Mouse (Mus musculus) hindbrain, embryonic 11.5 days (tissue): ENCODE results near the gene Prokr1. TPM values are rescaled to one million over a fixed set of nuclear protein-coding genes. Genes with fewer than 3 reads are reported as not detected.
A peak's percentile ranks its signal among the peaks of the same experiment; 100 is the strongest.

ENCODE experiments used
- ATAC-seq: fragments of 200-750 bp; cut with Nextera tagmentation; 2 replicates; pipeline ENCODE4 v1.8.0; 2017; ENCODE audit warnings: mild to moderate bottlenecking, moderate TSS enrichment, moderate library complexity; ENCODE audit not compliant: low FRiP score
- DNase-seq: peaks from one replicate; pipeline ENCODE4 v3.0.0-alpha.2; 2015; ENCODE audit warnings: low spot score
- H3K27ac ChIP-seq: fragments of 300-500 bp; sonication (generic); 2 replicates; pipeline ENCODE4 v1.5.1; 2014; ENCODE audit warnings: mild to moderate bottlenecking, low read depth, low read length
- H3K27me3 ChIP-seq: fragments of 300-500 bp; sonication (generic); 2 replicates; pipeline ENCODE4 v1.6.1; 2014; ENCODE audit warnings: mild to moderate bottlenecking, low read length, moderate library complexity, mixed read lengths; ENCODE audit not compliant: control insufficient read depth, insufficient read depth
- H3K36me3 ChIP-seq: fragments of 300-500 bp; sonication (generic); 2 replicates; pipeline ENCODE4 v1.6.1; 2014; ENCODE audit warnings: mild to moderate bottlenecking, low read length, moderate library complexity, mixed read lengths; ENCODE audit not compliant: control insufficient read depth, insufficient read depth
- H3K4me1 ChIP-seq: fragments of 300-500 bp; sonication (generic); replicated peaks from 2 replicates; pipeline ENCODE4 v1.6.1; 2014; ENCODE audit warnings: low read length, mixed read lengths; ENCODE audit not compliant: control insufficient read depth, insufficient read depth
- H3K4me2 ChIP-seq: fragments of 300-500 bp; sonication (generic); replicated peaks from 2 replicates; pipeline ENCODE4 v1.6.1; 2014; ENCODE audit warnings: mild to moderate bottlenecking, low read depth, low read length
- H3K4me3 ChIP-seq: fragments of 300-500 bp; sonication (generic); 2 replicates; pipeline ENCODE4 v1.5.1; 2014; ENCODE audit warnings: low read depth, low read length
- H3K9ac ChIP-seq: fragments of 300-500 bp; sonication (generic); 2 replicates; pipeline ENCODE4 v1.6.1; 2014; ENCODE audit warnings: low read depth, low read length
- H3K9me3 ChIP-seq: fragments of 300-500 bp; sonication (generic); 2 replicates; pipeline ENCODE4 v1.6.1; 2016; ENCODE audit warnings: low read length; ENCODE audit not compliant: control insufficient read depth
- WGBS: fragments of 180-500 bp; shearing (Covaris S2); extraction: QIAGEN DNeasy Blood & Tissue Kit; methylation state at CpG from one replicate; pipeline ENCODE4 v1.1.7; 2014; 5-methylcytosine and 5-hydroxymethylcytosine counted together
- polyA plus RNA-seq: library from polyadenylated mRNA; unstranded; fragments of >200 nt; fragmentation: Nextera tagmentation; extraction: Ambion mirVana; gene quantifications from 2 replicates; pipeline ENCODE4 v1.2.1, GENCODE M21; 2014

Gene Prokr1
- polyA plus RNA-seq, 1 experiment from 2014 or later, result 3.6 TPM

- 64% methylated on average over 7 of the region's 7 CpGs for WGBS
- no peaks in the 10 kb centered on the region for H3K27me3 ChIP-seq
Observed at GRCm38 (mm10) chr6:87552054-87552807, 38.3 kb downstream of the Prokr1 start.

GRCm38 (mm10) chr6:87547836-87548235 is 42.7 kb downstream of the Prokr1 start:
- DNase-seq (no peak), ATAC-seq (no peak)

More at GRCm38 (mm10) chr6:87552054-87552807, 38.3 kb downstream of the Prokr1 start:
- no peak overlapping the region for H3K4me2 ChIP-seq
- no peak overlapping the region for H3K4me3 ChIP-seq
- no peak for ATAC-seq
- no peaks in the 10 kb centered on the region for H3K36me3 ChIP-seq
- H3K27ac ChIP-seq, result no peak overlapping the region
- H3K4me1 ChIP-seq, result no peaks in the 10 kb centered on the region
- no peak overlapping the region for H3K9ac ChIP-seq
- no peaks in the 10 kb centered on the region for H3K9me3 ChIP-seq
- DNase-seq, result peak; percentile 23

GRCm38 (mm10) chr6:87547431-87547830 is 43.1 kb downstream of the Prokr1 start:
- H3K4me3 ChIP-seq, result no peak overlapping the region
- ATAC-seq (no peak), DNase-seq (no peak)
- H3K9ac ChIP-seq, result no peak overlapping the region
- no peaks in the 10 kb centered on the region for H3K36me3 ChIP-seq
- H3K4me2 ChIP-seq, result no peak overlapping the region
- H3K9me3 ChIP-seq, result no peaks in the 10 kb centered on the region
- H3K27me3 ChIP-seq, result no peaks in the 10 kb centered on the region
- H3K4me1 ChIP-seq, result no peaks in the 10 kb centered on the region
- H3K27ac ChIP-seq, result no peak overlapping the region
- 79% methylated on average over 4 of the region's 4 CpGs for WGBS

More at GRCm38 (mm10) chr6:87547836-87548235, 42.7 kb downstream of the Prokr1 start:
- no peaks in the 10 kb centered on the region for H3K36me3 ChIP-seq
- H3K27me3 ChIP-seq, result no peaks in the 10 kb centered on the region
- no peak overlapping the region for H3K4me2 ChIP-seq
- 87% methylated on average over 6 of the region's 7 CpGs for WGBS
- H3K4me1 ChIP-seq, result no peaks in the 10 kb centered on the region
- H3K9me3 ChIP-seq, result no peaks in the 10 kb centered on the region
- no peak overlapping the region for H3K4me3 ChIP-seq
- no peak overlapping the region for H3K9ac ChIP-seq
- H3K27ac ChIP-seq, result no peak overlapping the region

GRCm38 (mm10) chr6:87545331-87546217 is 45.0 kb downstream of the Prokr1 start:
- DNase-seq, result peak; percentile 74

GRCm38 (mm10) chr6:87542027-87542426 is 48.5 kb downstream of the Prokr1 start:
- H3K4me2 ChIP-seq, result no peak overlapping the region
- H3K36me3 ChIP-seq, result no peaks in the 10 kb centered on the region
- H3K4me3 ChIP-seq, result no peak overlapping the region
- no peaks in the 10 kb centered on the region for H3K9me3 ChIP-seq
- ATAC-seq (no peak), DNase-seq (no peak)
- no peak overlapping the region for H3K9ac ChIP-seq
- WGBS, result 69% methylated on average over 9 of the region's 9 CpGs
- H3K27ac ChIP-seq, result no peak overlapping the region
- H3K4me1 ChIP-seq, result 0 out of 2 replicates have a peak, but pooled peaks cover 3% of the 10 kb centered on the region
- H3K27me3 ChIP-seq, result no peaks in the 10 kb centered on the region

More at GRCm38 (mm10) chr6:87545331-87546217, 45.0 kb downstream of the Prokr1 start:
- no peaks in the 10 kb centered on the region for H3K9me3 ChIP-seq
- ATAC-seq, result peak; percentile 96
- no peaks in the 10 kb centered on the region for H3K27me3 ChIP-seq
- 34% methylated on average over 1 of the region's 1 CpGs for WGBS
- peak overlapping the region; percentile 58 for H3K27ac ChIP-seq
- no peaks in the 10 kb centered on the region for H3K36me3 ChIP-seq
- no peak overlapping the region for H3K4me2 ChIP-seq
- no peaks in the 10 kb centered on the region for H3K4me1 ChIP-seq
- no peak overlapping the region for H3K9ac ChIP-seq
- no peak overlapping the region for H3K4me3 ChIP-seq

- ATAC-seq (no peak), DNase-seq (no peak)
- no peaks in the 10 kb centered on the region for H3K9me3 ChIP-seq
- H3K27ac ChIP-seq, result no peak overlapping the region
- no peaks in the 10 kb centered on the region for H3K27me3 ChIP-seq
- H3K36me3 ChIP-seq, result no peaks in the 10 kb centered on the region
- 0 out of 2 replicates have a peak, but pooled peaks cover 3% of the 10 kb centered on the region for H3K4me1 ChIP-seq
- WGBS, result 88% methylated on average over 6 of the region's 6 CpGs
- no peak overlapping the region for H3K4me3 ChIP-seq
- no peak overlapping the region for H3K4me2 ChIP-seq
- H3K9ac ChIP-seq, result no peak overlapping the region
Observed at GRCm38 (mm10) chr6:87541171-87541571, 49.4 kb downstream of the Prokr1 start.

GRCm38 (mm10) chr6:87538376-87539270 is 51.9 kb downstream of the Prokr1 start:
- ATAC-seq (no peak), DNase-seq (no peak)
- Histone ChIP-seq H3K4me3 (no peak overlapping the region), H3K27me3 (no peaks in the 10 kb centered on the region), H3K36me3 (no peaks in the 10 kb centered on the region), H3K9me3 (no peaks in the 10 kb centered on the region), H3K4me2 (no peak overlapping the region), H3K9ac (no peak overlapping the region), H3K4me1 (0 out of 2 replicates have a peak, but pooled peaks cover 3% of the 10 kb centered on the region), H3K27ac (no peak overlapping the region; the same call in 1 of the 2 replicates)
- WGBS, result 80% methylated on average over 15 of the region's 15 CpGs

- no peak overlapping the region for H3K9ac ChIP-seq
- no peak overlapping the region for H3K27ac ChIP-seq
- H3K27me3 ChIP-seq, result no peaks in the 10 kb centered on the region
- DNase-seq (no peak), ATAC-seq (no peak)
- H3K36me3 ChIP-seq, result no peaks in the 10 kb centered on the region
- no peak overlapping the region for H3K4me2 ChIP-seq
- 73% methylated on average over 5 of the region's 5 CpGs for WGBS
- H3K4me1 ChIP-seq, result 0 out of 2 replicates have a peak, but pooled peaks cover 3% of the 10 kb centered on the region
- H3K4me3 ChIP-seq, result no peak overlapping the region
- H3K9me3 ChIP-seq, result no peaks in the 10 kb centered on the region
Observed at GRCm38 (mm10) chr6:87537678-87538077, 52.9 kb downstream of the Prokr1 start.
